Mouse (Mus musculus) cerebellum, postnatal 25 days (tissue): Measurements from ENCODE around the gene Gm11639.

Source experiments
- DNase-seq, 2 experiments: peaks; one replicate each; pipeline ENCODE4 v3.0.0; 2021; ENCODE audit warnings: mixed read lengths in 2 of 2

The Gm11639 gene

GRCm38 (mm10) chr11:104685548-104685947, at the start of gene Gm11639:
Gene Gm11639 (plus strand): TSS chr11:104685707.
- peak in 1 of 2 experiments; percentile 51 for DNase-seq

GRCm38 (mm10) chr11:104637010-104637409, 48.5 kb upstream of the Gm11639 start:
- peak in 1 of 2 experiments; percentile 1 for DNase-seq

- DNase-seq, result no peak
Measured at GRCm38 (mm10) chr11:104638006-104638405, 47.5 kb upstream of the Gm11639 start.

GRCm38 (mm10) chr11:104638906-104639305, 46.6 kb upstream of the Gm11639 start:
- no peak for DNase-seq

GRCm38 (mm10) chr11:104639634-104640033, 45.9 kb upstream of the Gm11639 start:
- DNase-seq, result no peak

GRCm38 (mm10) chr11:104640894-104641293, 44.6 kb upstream of the Gm11639 start:
- DNase-seq, result no peak

- no peak for DNase-seq
Measured at GRCm38 (mm10) chr11:104643236-104643635, 42.3 kb upstream of the Gm11639 start.

- DNase-seq, result no peak
Measured at GRCm38 (mm10) chr11:104645402-104645801, 40.1 kb upstream of the Gm11639 start.

- no peak for DNase-seq
Measured at GRCm38 (mm10) chr11:104646173-104646572, 39.3 kb upstream of the Gm11639 start.

GRCm38 (mm10) chr11:104646611-104647010, 38.9 kb upstream of the Gm11639 start:
- DNase-seq, result no peak

GRCm38 (mm10) chr11:104647188-104647867, 38.2 kb upstream of the Gm11639 start:
- no peak for DNase-seq

GRCm38 (mm10) chr11:104648571-104648970, 36.9 kb upstream of the Gm11639 start:
- peak in 1 of 2 experiments; percentile 55 for DNase-seq

- no peak for DNase-seq
Measured at GRCm38 (mm10) chr11:104660599-104660998, 24.9 kb upstream of the Gm11639 start.

GRCm38 (mm10) chr11:104661106-104661505, 24.4 kb upstream of the Gm11639 start:
- DNase-seq, result no peak

- no peak for DNase-seq
Measured at GRCm38 (mm10) chr11:104661531-104662205, 23.8 kb upstream of the Gm11639 start.

GRCm38 (mm10) chr11:104662573-104662972, 22.9 kb upstream of the Gm11639 start:
- DNase-seq, result peak in 1 of 2 experiments; percentile 2

GRCm38 (mm10) chr11:104663241-104663877, 22.1 kb upstream of the Gm11639 start:
- DNase-seq, result peak in 1 of 2 experiments; percentile 1

- DNase-seq, result no peak
Measured at GRCm38 (mm10) chr11:104663878-104664261, 21.6 kb upstream of the Gm11639 start.

GRCm38 (mm10) chr11:104664441-104664840, 21.1 kb upstream of the Gm11639 start:
- DNase-seq, result peak in 1 of 2 experiments; percentile 1

GRCm38 (mm10) chr11:104667399-104667798, 18.1 kb upstream of the Gm11639 start:
- no peak for DNase-seq

- DNase-seq, result no peak
Measured at GRCm38 (mm10) chr11:104673412-104673811, 12.1 kb upstream of the Gm11639 start.

- no peak for DNase-seq
Measured at GRCm38 (mm10) chr11:104674768-104675167, 10.7 kb upstream of the Gm11639 start.

GRCm38 (mm10) chr11:104693235-104693634, 7.7 kb downstream of the Gm11639 start:
- no peak for DNase-seq

GRCm38 (mm10) chr11:104704097-104704496, 18.6 kb downstream of the Gm11639 start:
- DNase-seq, result no peak
